Mouse (Mus musculus): ENCODE measurements around the gene Chchd6.

Chchd6 gene

GRCm38 (mm10) chr6:89595018-89595776, at the start of gene Chchd6:
TSS of gene Chchd6 (minus strand) at chr6:89595652.
- in situ Hi-C loops (cut with MboI; ENCODE audit: unreplicated experiment in 2 of 2) = no loop called here

GRCm38 (mm10) chr6:89644271-89645075, 49.0 kb upstream of the Chchd6 start:
- in situ Hi-C loops (cut with MboI; ENCODE audit: unreplicated experiment in 2 of 2) = loop anchor here in 1 of 2 experiments (25.0 kb wide), 1 partner anchor 1493 kb away; no protein-coding TSS in a partner anchor

GRCm38 (mm10) chr6:89643798-89644270, 48.4 kb upstream of the Chchd6 start, which contains the start of gene Txnrd3:
TSS of gene Txnrd3 (plus strand) at chr6:89643988.
- in situ Hi-C loops (cut with MboI; ENCODE audit: unreplicated experiment in 2 of 2) = loop anchor here in 1 of 2 experiments (25.0 kb wide), 1 partner anchor 1493 kb away; no protein-coding TSS in a partner anchor

GRCm38 (mm10) chr6:89639025-89639424, 43.6 kb upstream of the Chchd6 start:
- in situ Hi-C loops (cut with MboI; ENCODE audit: unreplicated experiment in 2 of 2) = loop anchor here (10.0 to 25.0 kb wide), 3 partner anchors 274 to 1498 kb away; partner anchors contain the start of gene Plxna1 (in 1 of the 2)

GRCm38 (mm10) chr6:89637977-89638376, 42.5 kb upstream of the Chchd6 start:
- in situ Hi-C loops (cut with MboI; ENCODE audit: unreplicated experiment in 2 of 2) = loop anchor here (10.0 to 25.0 kb wide), 3 partner anchors 273 to 1499 kb away; partner anchors contain the start of gene Plxna1 (in 1 of the 2)

GRCm38 (mm10) chr6:89634400-89634799, 38.9 kb upstream of the Chchd6 start:
- in situ Hi-C loops (cut with MboI; ENCODE audit: unreplicated experiment in 2 of 2) = loop anchor here (5.0 to 25.0 kb wide), 4 partner anchors 77 to 1503 kb away; partner anchors contain the start of gene Plxna1 (in 1 of the 2)

- in situ Hi-C loops (cut with MboI; ENCODE audit: unreplicated experiment in 2 of 2) = loop anchor here (5.0 to 25.0 kb wide), 4 partner anchors 76 to 1504 kb away; partner anchors contain the start of gene Plxna1 (in 1 of the 2)
These were observed 37.7 kb upstream of the Chchd6 start for GRCm38 (mm10) chr6:89633115-89633514.

GRCm38 (mm10) chr6:89631809-89632562, 36.5 kb upstream of the Chchd6 start:
- in situ Hi-C loops (cut with MboI; ENCODE audit: unreplicated experiment in 2 of 2) = loop anchor here (5.0 to 25.0 kb wide), 4 partner anchors 75 to 1505 kb away; partner anchors contain the start of gene Plxna1 (in 1 of the 2)

GRCm38 (mm10) chr6:89628045-89628785, 32.8 kb upstream of the Chchd6 start:
- in situ Hi-C loops (cut with MboI; ENCODE audit: unreplicated experiment in 2 of 2) = loop anchor here in 1 of 2 experiments (25.0 kb wide), 1 partner anchor 1509 kb away; no protein-coding TSS in a partner anchor

- in situ Hi-C loops (cut with MboI; ENCODE audit: unreplicated experiment in 2 of 2) = no loop called here
These were observed 27.2 kb upstream of the Chchd6 start for GRCm38 (mm10) chr6:89622647-89623046.

GRCm38 (mm10) chr6:89615373-89615755, 19.9 kb upstream of the Chchd6 start:
- in situ Hi-C loops (cut with MboI; ENCODE audit: unreplicated experiment in 2 of 2) = no loop called here

GRCm38 (mm10) chr6:89614596-89615372, 19.3 kb upstream of the Chchd6 start:
- in situ Hi-C loops (cut with MboI; ENCODE audit: unreplicated experiment in 2 of 2) = no loop called here

- in situ Hi-C loops (cut with MboI; ENCODE audit: unreplicated experiment in 2 of 2) = no loop called here
These were observed 18.6 kb upstream of the Chchd6 start for GRCm38 (mm10) chr6:89614107-89614471.

- in situ Hi-C loops (cut with MboI; ENCODE audit: unreplicated experiment in 2 of 2) = no loop called here
These were observed 18.1 kb upstream of the Chchd6 start for GRCm38 (mm10) chr6:89613336-89614106.

GRCm38 (mm10) chr6:89607999-89608398, 12.5 kb upstream of the Chchd6 start:
- in situ Hi-C loops (cut with MboI; ENCODE audit: unreplicated experiment in 2 of 2) = loop anchor here in 1 of 2 experiments (5.0 kb wide), 1 partner anchor 49 kb away; no protein-coding TSS in a partner anchor

GRCm38 (mm10) chr6:89606096-89606495, 10.6 kb upstream of the Chchd6 start:
- in situ Hi-C loops (cut with MboI; ENCODE audit: unreplicated experiment in 2 of 2) = loop anchor here in 1 of 2 experiments (5.0 kb wide), 1 partner anchor 51 kb away; no protein-coding TSS in a partner anchor

- in situ Hi-C loops (cut with MboI; ENCODE audit: unreplicated experiment in 2 of 2) = no loop called here
These were observed 1.1 kb upstream of the Chchd6 start for GRCm38 (mm10) chr6:89596510-89596909.

- in situ Hi-C loops (cut with MboI; ENCODE audit: unreplicated experiment in 2 of 2) = no loop called here
These were observed 310 bp upstream of the Chchd6 start for GRCm38 (mm10) chr6:89595777-89596146.
